Mouse (Mus musculus) limb, embryonic 10.5 days (tissue): ENCODE results near the gene Stx18. TPM values are rescaled to one million over a fixed set of nuclear protein-coding genes. Genes with fewer than 3 reads are reported as not detected.
A peak's percentile ranks its signal among the peaks of the same experiment; 100 is the strongest.

Source experiments
- DNase-seq: peaks from one replicate; pipeline ENCODE4 v3.0.0-alpha.2; 2017; ENCODE audit warnings: low spot score
- H3K27ac ChIP-seq: fragments of 300-500 bp; sonication (generic); 2 replicates; pipeline ENCODE4 v1.5.1; 2016; ENCODE audit warnings: mild to moderate bottlenecking
- H3K27me3 ChIP-seq: fragments of 300-500 bp; sonication (generic); 2 replicates; pipeline ENCODE4 v1.6.1; 2016; ENCODE audit warnings: low read depth, mild to moderate bottlenecking; ENCODE audit not compliant: poor library complexity, severe bottlenecking
- H3K36me3 ChIP-seq: fragments of 300-500 bp; sonication (generic); 2 replicates; pipeline ENCODE4 v1.6.1; 2016; ENCODE audit warnings: mild to moderate bottlenecking, moderate library complexity
- H3K4me1 ChIP-seq: fragments of 300-500 bp; sonication (generic); 2 replicates; pipeline ENCODE4 v1.6.1; 2016
- H3K4me3 ChIP-seq: fragments of 300-500 bp; sonication (generic); 2 replicates; pipeline ENCODE4 v1.5.1; 2016; ENCODE audit warnings: mild to moderate bottlenecking, moderate library complexity
- H3K9me3 ChIP-seq: fragments of 300-500 bp; sonication (generic); replicated peaks from 2 replicates; pipeline ENCODE4 v1.6.1; 2016; ENCODE audit warnings: mild to moderate bottlenecking
- WGBS: fragments of 180-500 bp; shearing (Covaris S2); methylation state at CpG from one replicate; pipeline ENCODE4 v1.1.7; 2016; 5-methylcytosine and 5-hydroxymethylcytosine counted together
- polyA plus RNA-seq: library from polyadenylated mRNA; unstranded; fragments of >200 nt; fragmentation: Nextera tagmentation; extraction: Ambion mirVana; gene quantifications from 2 replicates; pipeline ENCODE4 v1.2.1, GENCODE M21; 2016

Gene Stx18
- polyA plus RNA-seq, 1 experiment from 2014 or later = 53.4 TPM

DNA sequence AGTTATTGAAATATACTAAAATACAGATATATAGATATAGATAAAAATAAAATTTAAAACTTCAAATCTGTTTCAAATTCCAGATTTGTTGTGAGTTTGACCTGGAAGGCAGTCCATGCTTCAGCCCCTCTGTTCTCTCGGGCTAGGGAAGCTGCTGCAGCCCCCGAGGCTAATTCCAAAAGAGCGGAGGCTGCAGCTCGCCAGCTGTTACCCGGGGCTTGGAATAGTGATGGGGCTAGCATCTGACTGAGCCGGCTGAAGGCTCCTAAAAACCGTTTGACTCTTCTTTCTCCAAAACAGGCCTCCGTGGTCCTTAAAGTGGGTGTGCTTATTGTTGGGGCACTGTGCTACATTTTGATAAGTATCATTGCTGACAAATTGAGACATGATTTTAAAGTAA lies 46.1 kb downstream of the Stx18 start:
- Histone ChIP-seq H3K4me3 (no peak overlapping the region; the same call in 1 of the 2 replicates), H3K27me3 (peaks cover 10% of the 10 kb centered on the region; the same call in 1 of the 2 replicates), H3K9me3 (no peaks in the 10 kb centered on the region), H3K36me3 (no peaks in the 10 kb centered on the region), H3K27ac (no peak overlapping the region; the same call in 1 of the 2 replicates), H3K4me1 (peaks cover 60% of the 10 kb centered on the region)
- peak; percentile 56 for DNase-seq
- 9% methylated on average over 8 of the region's 8 CpGs for WGBS

DNA sequence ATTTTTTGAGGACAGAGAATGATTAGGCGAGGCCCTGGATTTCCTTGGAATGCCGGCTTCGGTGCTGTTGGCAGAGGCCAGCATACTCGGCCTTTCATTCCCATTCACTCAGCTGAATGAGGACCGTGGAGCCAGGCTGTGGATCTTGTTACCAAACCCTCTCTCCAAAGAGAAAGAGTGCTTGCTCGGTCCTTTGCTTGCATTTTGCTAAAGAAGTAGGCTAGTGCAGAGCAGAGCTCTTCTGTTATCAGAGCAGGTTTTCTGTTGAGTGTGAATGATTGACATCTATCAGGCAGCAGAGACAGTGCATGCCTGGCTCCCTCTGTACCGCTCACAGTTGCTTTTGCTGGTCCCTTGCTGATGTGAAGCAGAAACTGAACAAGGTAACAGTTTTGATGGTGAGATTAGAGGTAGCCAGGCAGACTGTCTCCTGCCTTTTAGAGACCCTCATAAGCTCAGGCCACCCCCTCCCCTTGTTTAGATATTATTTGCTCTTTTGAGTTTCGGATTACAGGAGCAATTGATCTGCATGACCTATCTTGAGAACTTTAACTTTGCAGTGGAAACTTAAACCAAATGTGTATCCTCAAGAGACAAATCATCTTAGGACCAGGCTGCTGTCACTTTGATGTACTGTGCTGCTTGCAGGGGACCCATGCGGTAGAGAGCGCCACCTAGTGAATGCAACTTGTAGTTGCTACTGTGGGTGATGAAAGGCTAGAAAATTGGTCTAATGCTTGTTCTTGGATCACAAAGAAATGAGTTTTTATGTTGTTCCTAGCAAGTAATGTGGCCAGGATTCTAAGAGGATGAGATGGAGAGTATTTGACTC lies 47.2 kb downstream of the Stx18 start:
- 8% methylated on average over 10 of the region's 10 CpGs for WGBS
- Histone ChIP-seq H3K4me3 (no peak overlapping the region), H3K9me3 (no peaks in the 10 kb centered on the region), H3K27ac (peak overlapping the region; percentile 62; the same call in 1 of the 2 replicates), H3K27me3 (peaks cover 8% of the 10 kb centered on the region; the same call in 1 of the 2 replicates), H3K4me1 (peaks cover 70% of the 10 kb centered on the region), H3K36me3 (no peaks in the 10 kb centered on the region)
- peak; percentile 82 for DNase-seq

DNA sequence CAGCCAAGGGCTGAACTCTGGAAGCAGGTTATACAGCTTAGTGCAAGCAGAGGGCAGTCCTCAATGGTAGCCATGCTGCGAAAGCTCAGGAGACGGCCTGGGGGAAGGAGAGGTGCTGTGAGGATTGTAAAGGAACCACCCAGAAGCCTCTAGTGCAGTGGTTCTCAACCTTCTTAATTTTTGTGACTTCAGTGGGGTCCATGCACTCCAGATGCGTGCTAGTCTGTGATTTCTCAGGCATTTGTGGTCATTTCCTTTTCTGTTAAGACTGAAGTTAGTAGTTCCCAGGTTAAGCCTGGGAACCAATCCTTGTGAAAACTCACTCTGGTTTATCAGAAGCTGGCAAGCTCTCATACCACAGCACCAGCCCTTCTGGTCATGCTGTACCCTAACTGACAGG lies 51.6 kb downstream of the Stx18 start:
- no peak for DNase-seq
- H3K4me3 ChIP-seq = no peak overlapping the region
- no peaks in the 10 kb centered on the region for H3K9me3 ChIP-seq
- no peaks in the 10 kb centered on the region for H3K36me3 ChIP-seq
- peaks cover 28% of the 10 kb centered on the region for H3K4me1 ChIP-seq
- 59% methylated on average over 3 of the region's 3 CpGs for WGBS
- peaks cover 7% of the 10 kb centered on the region; the same call in 1 of the 2 replicates for H3K27me3 ChIP-seq
- no peak overlapping the region for H3K27ac ChIP-seq

DNA sequence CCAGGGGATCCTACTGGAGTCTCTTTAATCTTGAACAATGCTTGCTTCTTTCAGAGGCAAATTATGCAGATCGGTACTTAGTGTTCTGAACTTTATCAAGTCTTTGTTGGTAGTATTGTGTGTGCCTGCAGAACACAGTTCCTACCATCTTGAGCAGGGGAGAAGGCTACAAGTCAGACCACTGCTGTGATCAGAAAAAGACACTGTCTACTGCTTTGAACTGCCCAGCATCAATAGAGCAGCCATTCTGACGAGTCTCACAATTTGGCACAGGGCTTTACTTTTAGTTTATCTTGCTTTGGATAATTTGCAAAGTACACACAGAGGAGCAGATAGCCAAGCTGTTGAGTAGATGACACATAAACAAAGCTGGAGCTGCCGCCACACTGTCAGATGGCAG lies 52.0 kb downstream of the Stx18 start:
- 59% methylated on average over 3 of the region's 3 CpGs for WGBS
- no peak overlapping the region for H3K27ac ChIP-seq

DNA sequence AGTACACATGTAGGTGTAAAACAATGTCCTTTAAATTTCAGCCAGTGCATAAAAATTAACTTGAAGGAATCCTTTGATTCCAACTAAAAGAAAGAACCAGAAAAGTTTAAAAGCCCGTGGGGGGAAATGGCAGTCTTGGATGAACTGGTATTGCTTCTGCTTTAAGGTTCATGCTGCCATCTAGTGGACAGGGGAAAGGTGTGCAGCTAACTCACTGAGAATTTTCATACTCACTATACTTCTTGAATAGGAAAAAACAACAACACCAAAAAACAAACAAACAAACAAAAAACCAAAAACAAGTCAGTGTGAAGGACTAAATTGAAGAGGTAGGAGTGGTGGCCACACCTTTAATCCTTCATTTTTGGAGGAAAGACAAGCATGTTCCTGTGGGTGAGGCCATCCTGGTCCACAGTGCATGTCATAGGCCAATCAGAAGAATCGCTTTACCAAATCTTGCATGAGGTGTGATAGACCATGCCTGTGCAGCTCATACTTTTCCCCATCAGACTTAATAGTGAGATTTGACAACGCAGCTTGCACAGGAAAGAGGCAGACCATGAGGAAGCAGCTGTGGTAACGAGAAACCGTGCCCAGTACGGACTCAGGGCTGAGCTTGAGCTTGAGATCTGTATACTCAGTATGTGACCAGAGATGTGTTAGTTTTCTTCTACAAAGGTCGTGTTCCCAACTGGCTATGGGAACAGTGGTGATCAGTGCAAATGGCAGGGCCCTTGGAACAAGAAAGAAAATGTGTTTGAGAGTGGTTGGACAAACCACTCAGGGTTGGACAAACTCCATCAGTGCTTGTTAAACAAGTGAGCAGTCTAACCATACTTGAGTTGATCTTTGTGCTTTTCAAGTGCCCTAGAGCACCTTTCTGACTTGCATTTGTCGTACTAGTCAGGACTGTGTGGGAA lies 52.8 kb downstream of the Stx18 start:
- H3K4me3 ChIP-seq = no peak overlapping the region
- no peaks in the 10 kb centered on the region for H3K36me3 ChIP-seq
- no peaks in the 10 kb centered on the region for H3K9me3 ChIP-seq
- H3K27me3 ChIP-seq = peaks cover 7% of the 10 kb centered on the region; the same call in 1 of the 2 replicates
- no peak for DNase-seq
- peaks cover 16% of the 10 kb centered on the region for H3K4me1 ChIP-seq
- no peak overlapping the region for H3K27ac ChIP-seq
- WGBS = 74% methylated on average over 8 of the region's 8 CpGs

More for the DNA sequence above, 52.0 kb downstream of the Stx18 start:
- Histone ChIP-seq H3K27me3 (peaks cover 7% of the 10 kb centered on the region; the same call in 1 of the 2 replicates), H3K9me3 (no peaks in the 10 kb centered on the region), H3K4me1 (peaks cover 24% of the 10 kb centered on the region), H3K36me3 (no peaks in the 10 kb centered on the region), H3K4me3 (no peak overlapping the region)
- no peak for DNase-seq

DNA sequence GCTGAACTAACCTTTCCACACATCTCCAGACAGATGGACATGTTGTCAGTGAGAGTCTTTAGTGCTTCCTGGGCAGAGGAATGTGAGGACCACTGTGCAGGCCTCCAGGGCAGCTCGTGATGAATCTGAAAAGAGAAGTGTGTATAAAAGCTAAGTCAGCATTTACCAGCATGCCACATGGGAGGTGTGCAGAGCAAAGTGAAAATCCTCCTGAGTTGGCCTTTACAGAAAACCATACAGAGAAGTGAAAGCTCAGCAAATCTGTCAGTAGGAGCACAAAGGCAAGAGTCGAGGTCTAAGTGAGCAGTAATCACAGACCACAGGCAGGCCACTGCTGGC lies 53.4 kb downstream of the Stx18 start:
- WGBS = 85% methylated on average over 2 of the region's 2 CpGs
- peaks cover 7% of the 10 kb centered on the region; the same call in 1 of the 2 replicates for H3K27me3 ChIP-seq
- H3K4me3 ChIP-seq = no peak overlapping the region
- no peak overlapping the region for H3K27ac ChIP-seq
- peaks cover 14% of the 10 kb centered on the region for H3K4me1 ChIP-seq
- DNase-seq = no peak
- no peaks in the 10 kb centered on the region for H3K9me3 ChIP-seq
- no peaks in the 10 kb centered on the region for H3K36me3 ChIP-seq

DNA sequence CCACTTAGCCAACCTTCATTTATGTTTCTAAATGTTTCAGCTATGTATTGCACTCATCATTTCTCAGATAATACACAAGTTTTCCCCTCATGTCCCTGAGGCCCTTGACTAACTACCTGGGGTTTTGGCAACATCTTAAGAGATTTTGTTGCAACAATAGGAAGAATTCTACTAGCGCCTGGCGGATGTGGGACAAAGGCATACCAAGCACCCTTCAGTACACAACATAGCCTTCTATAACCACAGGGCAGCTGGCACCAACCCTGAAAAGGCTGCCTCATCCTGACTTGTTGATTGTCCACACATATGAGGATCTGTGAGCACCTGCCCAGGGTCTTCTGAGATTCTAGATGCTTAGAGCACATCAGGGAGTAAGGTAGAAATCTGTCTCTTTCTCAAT lies 55.8 kb downstream of the Stx18 start:
- Histone ChIP-seq H3K4me1 (peaks cover 21% of the 10 kb centered on the region; the same call in 1 of the 2 replicates), H3K27me3 (peaks cover 5% of the 10 kb centered on the region; the same call in 1 of the 2 replicates), H3K36me3 (no peaks in the 10 kb centered on the region), H3K4me3 (no peak overlapping the region), H3K27ac (no peak overlapping the region), H3K9me3 (no peaks in the 10 kb centered on the region)
- no peak for DNase-seq
- WGBS = 92% methylated on average over 2 of the region's 2 CpGs

DNA sequence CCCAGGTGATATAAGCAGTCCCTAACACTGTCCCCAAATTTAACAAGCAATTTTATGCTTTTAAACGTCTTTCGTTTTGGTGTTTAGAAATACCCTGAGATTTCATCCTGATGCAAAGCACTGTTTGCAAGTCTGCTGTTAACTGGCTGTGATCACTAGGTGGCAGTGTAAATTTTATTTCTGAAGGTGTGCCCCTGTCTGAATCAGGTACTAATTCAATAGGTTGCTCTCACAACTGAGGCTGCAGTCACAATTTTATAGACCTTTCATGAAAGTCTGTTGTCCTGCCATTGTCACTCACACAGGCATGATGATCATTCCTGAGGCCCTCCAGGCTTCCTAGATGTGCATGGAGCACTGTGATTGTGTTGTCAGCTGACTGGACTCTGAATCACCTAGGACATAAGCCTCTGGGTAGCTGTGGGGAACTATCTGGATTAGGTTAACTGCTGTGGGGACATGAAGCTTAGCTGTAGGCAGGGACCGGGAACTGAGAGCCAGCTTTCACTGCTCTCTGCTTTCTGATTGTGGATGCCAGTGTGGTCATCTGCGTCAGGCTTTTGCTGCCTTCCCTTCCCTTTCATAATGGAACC lies 59.1 kb downstream of the Stx18 start:
- DNase-seq = no peak
- Histone ChIP-seq H3K9me3 (no peaks in the 10 kb centered on the region), H3K4me1 (peaks cover 11% of the 10 kb centered on the region; the same call in 1 of the 2 replicates), H3K27ac (no peak overlapping the region), H3K36me3 (no peaks in the 10 kb centered on the region), H3K4me3 (no peak overlapping the region), H3K27me3 (no peaks in the 10 kb centered on the region)
- WGBS = 73% methylated on average over 4 of the region's 4 CpGs

DNA sequence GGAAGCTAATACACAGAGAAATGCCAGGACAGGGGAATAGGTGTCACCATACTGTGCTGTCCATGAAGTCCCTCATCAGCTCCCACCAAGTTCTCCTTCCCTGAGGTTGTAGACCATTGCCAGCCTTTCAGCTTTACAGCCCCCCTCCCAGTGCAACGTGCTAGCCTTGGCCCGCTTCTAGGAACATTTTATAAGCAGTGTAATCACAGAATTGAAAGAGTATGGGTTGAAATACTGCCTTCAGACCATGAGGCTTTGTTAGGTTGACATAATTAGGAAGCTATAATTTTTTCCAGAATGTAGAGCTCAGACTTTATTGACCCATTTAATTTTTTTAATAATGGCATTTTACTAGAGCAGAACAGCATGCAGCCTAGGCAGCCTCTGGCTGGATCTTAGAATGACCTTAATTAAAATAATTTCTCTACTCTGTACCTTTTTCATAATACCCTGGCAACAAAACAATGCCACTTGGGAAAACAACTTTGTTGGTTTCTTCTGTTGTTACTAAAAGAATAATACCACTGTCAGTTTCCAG lies 60.7 kb downstream of the Stx18 start:
- DNase-seq = no peak
- Histone ChIP-seq H3K4me3 (no peak overlapping the region), H3K4me1 (peaks cover 11% of the 10 kb centered on the region; the same call in 1 of the 2 replicates), H3K9me3 (no peaks in the 10 kb centered on the region), H3K27ac (peak overlapping the region; percentile 36; the same call in 1 of the 2 replicates), H3K27me3 (no peaks in the 10 kb centered on the region), H3K36me3 (no peaks in the 10 kb centered on the region)
- 74% methylated on average over 2 of the region's 2 CpGs for WGBS

DNA sequence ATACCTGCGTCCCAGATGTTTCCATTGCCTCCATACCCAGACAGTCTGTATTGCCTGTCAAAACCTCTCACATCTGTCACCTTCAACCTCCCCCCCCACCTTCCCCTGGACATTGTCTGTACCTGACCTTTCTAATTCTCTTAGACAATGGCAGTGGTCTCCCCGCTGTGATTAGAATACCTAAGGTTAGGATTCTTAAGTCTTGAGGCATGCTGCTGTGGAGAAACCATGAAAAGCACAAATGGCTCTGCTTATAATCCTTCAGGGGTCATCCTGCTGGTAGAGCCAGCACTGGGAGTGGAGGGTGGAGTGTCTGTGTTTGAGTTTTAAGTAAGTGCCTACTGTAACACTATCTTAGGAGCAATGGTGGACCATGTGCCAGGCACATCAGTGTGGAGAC lies 64.4 kb downstream of the Stx18 start:
- DNase-seq = no peak
- H3K4me1 ChIP-seq = peaks cover 31% of the 10 kb centered on the region
- H3K4me3 ChIP-seq = no peak overlapping the region
- H3K27me3 ChIP-seq = no peaks in the 10 kb centered on the region
- WGBS = 85% methylated on average over 2 of the region's 2 CpGs
- no peak overlapping the region for H3K27ac ChIP-seq
- peaks cover 14% of the 10 kb centered on the region; the same call in 1 of the 2 replicates for H3K36me3 ChIP-seq
- H3K9me3 ChIP-seq = no peaks in the 10 kb centered on the region

DNA sequence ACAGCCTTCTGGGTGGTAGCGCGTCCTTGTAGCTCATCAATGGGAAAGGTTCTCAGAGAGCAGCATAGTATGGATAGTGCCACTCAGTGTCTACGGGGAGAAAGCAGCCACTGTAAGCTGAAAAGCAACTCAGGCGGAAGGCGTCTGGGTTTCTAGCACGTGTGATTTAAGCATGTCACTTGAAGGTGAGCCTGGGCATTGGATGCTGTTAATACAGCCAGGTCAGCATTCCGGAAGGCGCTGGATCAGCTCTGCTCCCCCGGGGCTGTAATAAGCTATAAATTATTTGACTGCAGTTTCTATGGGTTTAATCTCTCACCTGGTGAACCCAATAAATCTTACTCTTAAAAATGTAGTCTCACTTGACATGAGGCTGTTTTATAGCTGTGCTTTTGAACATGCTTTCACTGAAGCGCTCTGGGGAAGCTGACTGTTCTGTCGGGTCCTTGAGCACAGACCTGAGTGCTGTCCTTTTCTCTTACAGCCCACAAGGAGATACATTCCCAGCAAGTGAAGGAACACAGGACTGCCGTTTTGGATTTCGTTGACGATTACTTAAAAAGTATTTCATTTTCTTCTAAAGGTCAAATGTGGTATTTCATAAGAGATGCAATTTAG lies 67.6 kb downstream of the Stx18 start:
- 70% methylated on average over 14 of the region's 14 CpGs for WGBS
- H3K27ac ChIP-seq = no peak overlapping the region; the same call in 1 of the 2 replicates
- no peak overlapping the region for H3K4me3 ChIP-seq
- H3K36me3 ChIP-seq = peaks cover 26% of the 10 kb centered on the region
- DNase-seq = no peak
- H3K27me3 ChIP-seq = no peaks in the 10 kb centered on the region
- H3K4me1 ChIP-seq = peaks cover 22% of the 10 kb centered on the region
- H3K9me3 ChIP-seq = no peaks in the 10 kb centered on the region

DNA sequence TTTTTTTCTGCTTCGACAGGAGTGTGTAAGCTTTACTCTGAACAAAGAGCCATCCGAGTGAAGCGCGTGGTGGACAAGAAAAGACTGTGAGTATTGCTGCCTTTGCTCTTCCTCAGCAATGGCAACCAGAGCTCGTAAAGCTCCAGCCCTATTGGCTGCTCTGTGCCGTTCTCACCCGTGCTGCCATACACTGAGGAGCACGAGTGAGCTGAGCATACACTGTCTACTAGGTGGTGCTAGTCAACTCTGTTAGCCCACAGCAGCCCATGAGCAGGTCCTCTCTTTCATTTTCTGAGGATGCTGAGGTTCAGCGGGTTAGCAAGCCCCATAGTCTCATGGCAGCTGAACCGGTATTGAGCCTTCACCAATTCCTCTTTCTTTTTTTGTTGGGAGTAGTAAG lies 68.3 kb downstream of the Stx18 start:
- no peak for DNase-seq
- H3K27ac ChIP-seq = no peak overlapping the region
- peaks cover 30% of the 10 kb centered on the region for H3K36me3 ChIP-seq
- no peaks in the 10 kb centered on the region for H3K27me3 ChIP-seq
- H3K4me3 ChIP-seq = no peak overlapping the region
- WGBS = 81% methylated on average over 10 of the region's 10 CpGs
- no peaks in the 10 kb centered on the region for H3K9me3 ChIP-seq
- peaks cover 22% of the 10 kb centered on the region for H3K4me1 ChIP-seq
